In the genomic region with DNA sequence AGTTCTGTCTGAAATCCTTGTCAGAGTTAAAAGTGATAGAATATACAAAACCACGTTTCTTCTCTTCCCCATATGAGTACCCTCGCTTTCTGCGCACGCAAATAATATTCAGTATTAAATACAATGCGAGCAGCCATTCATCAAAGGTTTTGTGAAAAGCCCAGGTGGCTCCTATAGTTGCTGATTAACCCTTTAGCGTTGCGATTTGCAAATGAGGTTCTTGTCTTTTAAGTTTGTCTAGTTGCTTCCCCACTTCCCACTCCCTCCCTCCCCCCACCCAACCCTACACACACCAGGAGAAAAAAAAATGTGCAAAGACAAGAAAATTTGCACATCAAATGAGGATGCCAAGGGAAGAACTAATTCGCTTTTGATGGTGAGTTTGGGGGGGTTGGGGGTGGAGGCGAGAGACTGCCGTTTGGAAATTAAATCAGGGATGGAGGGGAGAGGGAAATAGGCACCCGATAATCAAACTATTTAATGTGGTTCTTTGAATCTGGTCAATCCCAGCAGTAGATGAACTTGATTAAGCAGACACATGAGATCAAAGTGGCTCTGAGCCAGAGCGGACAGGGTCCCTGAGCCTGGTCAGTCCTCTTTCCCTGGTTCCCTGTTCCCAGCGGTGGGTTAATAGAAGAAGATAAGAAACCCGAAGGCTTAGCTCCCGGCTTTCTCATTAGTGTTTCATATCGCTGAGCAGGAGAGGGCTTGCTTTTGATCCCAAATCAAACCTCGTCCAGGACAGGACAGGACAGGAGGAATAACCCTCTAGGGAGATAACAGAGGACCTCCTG, we compare ENCODE assay signal across 11 mouse cellular contexts. TPM values are rescaled to one million over a fixed set of nuclear protein-coding genes. Genes with fewer than 3 reads are reported as not detected.
DNase-seq lines count a peak whose midpoint lies in the region; ATAC-seq and TF ChIP-seq lines count a peak whose summit lies in the region.
"Had no signal": no experiment of that assay in that cellular context is flagged by ENCODE, and none has a peak within 500 bp of the region (broad histone marks: within the 10 kb centered on the region; RNA-seq: fewer than 3 reads in every experiment).

No protein-coding gene starts in this region.

- no peak overlapping the region for H3K9ac ChIP-seq in heart, embryonic 14.5 days (ENCODE audit: low read length)
- no peak overlapping the region for H3K9ac ChIP-seq in heart, adult 2 months (ENCODE audit: low read depth, low read length)
- H3K9ac ChIP-seq in embryonic facial prominence, embryonic 11.5 days (replicated peaks; ENCODE audit: low read length): no peak overlapping the region
- H3K9ac ChIP-seq in intestine, embryonic 14.5 days (ENCODE audit: low read length): no peak overlapping the region
- H3K9ac ChIP-seq in midbrain, embryonic 14.5 days (replicated peaks; ENCODE audit: low read length): peak overlapping the region; percentile 43; the same call in 1 of the 2 replicates

- no peaks in the 10 kb centered on the region for H3K9me3 ChIP-seq in heart, embryonic 14.5 days (ENCODE audit: control insufficient read depth, low read length)
- no peaks in the 10 kb centered on the region for H3K9me3 ChIP-seq in embryonic facial prominence, embryonic 11.5 days (replicated peaks; ENCODE audit: control insufficient read depth, low read length)
- no peaks in the 10 kb centered on the region for H3K9me3 ChIP-seq in intestine, embryonic 14.5 days (ENCODE audit: control insufficient read depth, low read length)
- no peaks in the 10 kb centered on the region for H3K9me3 ChIP-seq in midbrain, embryonic 14.5 days (ENCODE audit: control insufficient read depth, low read length)

- H3K4me3 ChIP-seq in heart, embryonic 14.5 days (ENCODE audit: control insufficient read depth in 1 of 2, insufficient read depth in 1 of 2, low read depth in 1 of 2, low read length in 2 of 2): peak overlapping the region in 1 of 2 experiments; percentile 39; a peak in 2 of 4 replicates
- H3K4me3 ChIP-seq in heart, adult 2 months: no peak overlapping the region
- peak overlapping the region; percentile 33 for H3K4me3 ChIP-seq in embryonic facial prominence, embryonic 11.5 days (ENCODE audit: low read depth, low read length)
- peak overlapping the region; percentile 37; the same call in 1 of the 2 replicates for H3K4me3 ChIP-seq in intestine, embryonic 14.5 days (ENCODE audit: low read depth, low read length)
- peak overlapping the region; percentile 36 for H3K4me3 ChIP-seq in midbrain, embryonic 14.5 days (replicated peaks; ENCODE audit: low read depth, low read length)
- H3K4me3 ChIP-seq in thymus, adult 2 months (ENCODE audit: control insufficient read depth, insufficient read depth, low read length): no peak overlapping the region

- H3K27ac ChIP-seq in heart, embryonic 14.5 days (replicated peaks in 1 of 2; ENCODE audit: control insufficient read depth in 1 of 2, insufficient read depth in 1 of 2, low read depth in 2 of 2, low read length in 2 of 2): no peak overlapping the region
- no peak overlapping the region for H3K27ac ChIP-seq in heart, adult 2 months
- no peak overlapping the region for H3K27ac ChIP-seq in embryonic facial prominence, embryonic 11.5 days (replicated peaks; ENCODE audit: low read depth, low read length)
- H3K27ac ChIP-seq in intestine, embryonic 14.5 days (ENCODE audit: low read depth): no peak overlapping the region
- H3K27ac ChIP-seq in midbrain, embryonic 14.5 days (replicated peaks; ENCODE audit: low read depth, low read length): no peak overlapping the region
- H3K27ac ChIP-seq in thymus, adult 2 months (ENCODE audit: control insufficient read depth, insufficient read depth, low read length): no peak overlapping the region
- H3K27ac ChIP-seq: macrophage had no signal

- no peaks in the 10 kb centered on the region for H3K36me3 ChIP-seq in heart, embryonic 14.5 days (ENCODE audit: control insufficient read depth, insufficient read depth, low read length)
- no peaks in the 10 kb centered on the region for H3K36me3 ChIP-seq in heart, adult 2 months (ENCODE audit: control insufficient read depth, insufficient read depth, low read length)
- H3K36me3 ChIP-seq in embryonic facial prominence, embryonic 11.5 days (replicated peaks; ENCODE audit: control insufficient read depth, insufficient read depth, low read depth, low read length): no peaks in the 10 kb centered on the region
- no peaks in the 10 kb centered on the region for H3K36me3 ChIP-seq in intestine, embryonic 14.5 days (ENCODE audit: control insufficient read depth, insufficient read depth, low read length)
- no peaks in the 10 kb centered on the region for H3K36me3 ChIP-seq in midbrain, embryonic 14.5 days (ENCODE audit: control insufficient read depth, insufficient read depth, low read length)
- no peaks in the 10 kb centered on the region for H3K36me3 ChIP-seq in thymus, adult 2 months (ENCODE audit: control insufficient read depth, insufficient read depth, low read length)

- H3K79me2 ChIP-seq in heart, adult 2 months (replicated peaks; ENCODE audit: control insufficient read depth, insufficient read depth, low read length): no peaks in the 10 kb centered on the region

- DNase-seq in heart, adult 2 months: no peak
- DNase-seq in embryonic facial prominence, embryonic 11.5 days (ENCODE audit: low spot score): peak; percentile 19
- no peak for DNase-seq in intestine, embryonic 14.5 days (ENCODE audit: low spot score)
- DNase-seq in midbrain, embryonic 14.5 days: peak; percentile 75
- DNase-seq in thymus, adult 2 months: no peak
- DNase-seq in thymus, postnatal 10 days (ENCODE audit: low spot score in 2 of 2): no peak
- DNase-seq: cerebellum, postnatal 25 days had no signal

- no peak for ATAC-seq in heart, embryonic 14.5 days (ENCODE audit: insufficient number of reproducible peaks, insufficient read depth, low FRiP score, low read depth)
- no peak for ATAC-seq in embryonic facial prominence, embryonic 11.5 days (replicated peaks; ENCODE audit: insufficient number of reproducible peaks, low FRiP score, low TSS enrichment, low read depth)
- ATAC-seq in intestine, embryonic 14.5 days (replicated peaks; ENCODE audit: low FRiP score, low TSS enrichment, low read depth): no peak
- ATAC-seq in midbrain, embryonic 14.5 days (ENCODE audit: low FRiP score, low TSS enrichment): peak; percentile 46; the same call in 1 of the 2 replicates
- no peak for ATAC-seq in megakaryocyte-erythroid progenitor cell, adult 5-6 weeks (replicated peaks; ENCODE audit: low FRiP score, low TSS enrichment, poor library complexity, severe bottlenecking)

- TF ChIP-seq EP300 in heart, adult 2 months (IDR thresholded peaks at IDR 0.05; ENCODE audit: insufficient read depth, low read depth, low read length): no peak

- WGBS in heart, embryonic 14.5 days: 1% methylated on average over 17 of the region's 17 CpGs
- WGBS in heart, adult 2 months: 4% methylated on average over 17 of the region's 17 CpGs
- under 1% methylated on average over 17 of the region's 17 CpGs for WGBS in embryonic facial prominence, embryonic 11.5 days
- WGBS in intestine, embryonic 14.5 days: 2% methylated on average over 17 of the region's 17 CpGs
- under 1% methylated on average over 17 of the region's 17 CpGs for WGBS in midbrain, embryonic 14.5 days
- WGBS in thymus, adult 2 months: 29% methylated on average over 17 of the region's 17 CpGs

- intact Hi-C loops in heart, adult 2 months (cut with DNase I): loop anchor here (5.0 kb wide), 1 partner anchor 123 kb away; no protein-coding TSS in a partner anchor

- H3K4me2 ChIP-seq in heart, embryonic 14.5 days (ENCODE audit: low read length): peak overlapping the region; percentile 79
- peak overlapping the region; percentile 60 for H3K4me2 ChIP-seq in embryonic facial prominence, embryonic 11.5 days (ENCODE audit: low read depth, low read length)
- H3K4me2 ChIP-seq in intestine, embryonic 14.5 days (ENCODE audit: low read length): peak overlapping the region; percentile 56
- H3K4me2 ChIP-seq in midbrain, embryonic 14.5 days (ENCODE audit: low read length): peak overlapping the region; percentile 69

- H3K4me1 ChIP-seq in heart, embryonic 14.5 days (ENCODE audit: control insufficient read depth in 2 of 2, insufficient read depth in 2 of 2, low read length in 2 of 2): peaks cover 7 to 19% of the 10 kb centered on the region in 2 experiments; a peak in 3 of 4 replicates
- peaks cover 1% of the 10 kb centered on the region; the same call in 1 of the 2 replicates for H3K4me1 ChIP-seq in heart, adult 2 months (ENCODE audit: control insufficient read depth, insufficient read depth, low read length)
- H3K4me1 ChIP-seq in embryonic facial prominence, embryonic 11.5 days (ENCODE audit: control insufficient read depth, insufficient read depth, low read length): no peaks in the 10 kb centered on the region; the same call in 1 of the 2 replicates
- peaks cover 17% of the 10 kb centered on the region for H3K4me1 ChIP-seq in intestine, embryonic 14.5 days (replicated peaks; ENCODE audit: control insufficient read depth, insufficient read depth, low read length)
- H3K4me1 ChIP-seq in midbrain, embryonic 14.5 days (ENCODE audit: control insufficient read depth, insufficient read depth, low read length): peaks cover 13% of the 10 kb centered on the region
- H3K4me1 ChIP-seq in thymus, adult 2 months (replicated peaks; ENCODE audit: control insufficient read depth, insufficient read depth, low read length): no peaks in the 10 kb centered on the region

- TF ChIP-seq POLR2A in heart, adult 2 months (IDR thresholded peaks at IDR 0.05; ENCODE audit: insufficient read depth, low read depth, low read length): no peak
- no peak for TF ChIP-seq POLR2A in thymus, adult 2 months (IDR thresholded peaks at IDR 0.05; ENCODE audit: control insufficient read depth, extremely low read depth, insufficient read depth, low read length, poor library complexity)

- H3K27me3 ChIP-seq in heart, embryonic 14.5 days (ENCODE audit: control insufficient read depth, insufficient read depth, low read length): peaks cover 51% of the 10 kb centered on the region
- H3K27me3 ChIP-seq in heart, adult 2 months (ENCODE audit: control insufficient read depth, insufficient read depth, low read length): peaks cover 7% of the 10 kb centered on the region
- peaks cover 17% of the 10 kb centered on the region for H3K27me3 ChIP-seq in embryonic facial prominence, embryonic 11.5 days (ENCODE audit: control insufficient read depth, insufficient read depth, low read length)
- H3K27me3 ChIP-seq in intestine, embryonic 14.5 days (replicated peaks; ENCODE audit: control insufficient read depth, insufficient read depth, low read length): peaks cover 71% of the 10 kb centered on the region
- H3K27me3 ChIP-seq in midbrain, embryonic 14.5 days (ENCODE audit: control insufficient read depth, insufficient read depth, low read length): peaks cover 35% of the 10 kb centered on the region; the same call in 1 of the 2 replicates
- H3K27me3 ChIP-seq in thymus, adult 2 months (ENCODE audit: control insufficient read depth, insufficient read depth, low read length): peaks cover 9% of the 10 kb centered on the region

- TF ChIP-seq CTCF in heart, adult 2 months (IDR thresholded peaks at IDR 0.05): no peak
- no peak for TF ChIP-seq CTCF in thymus, adult 2 months (IDR thresholded peaks at IDR 0.05; ENCODE audit: borderline replicate concordance, control insufficient read depth, extremely low read depth, insufficient read depth, low read length, poor library complexity)

RNA-seq across cellular contexts. Expression of a gene that starts 0.6 kb away (rescaled TPM):
- 0.08 and 0.28 TPM in 2 replicates for polyA plus RNA-seq in heart, embryonic 14.5 days (2014; fragmentation: Nextera tagmentation; extraction: Ambion mirVana)
- total RNA-seq in heart, adult 2 months (2021): not detected
- not detected in 2 replicates for polyA plus RNA-seq in heart, adult 2 months (2012; rRNA removed)
- 20.1 and 24.5 TPM in 2 replicates for polyA plus RNA-seq in embryonic facial prominence, embryonic 11.5 days (2014; fragmentation: Nextera tagmentation; extraction: Ambion mirVana)
- 0.42 and 0.61 TPM in 2 replicates for polyA plus RNA-seq in intestine, embryonic 14.5 days (2014; fragmentation: Nextera tagmentation; extraction: Ambion mirVana)
- 2.8 and 3.6 TPM in 2 replicates for polyA plus RNA-seq in midbrain, embryonic 14.5 days (2014; fragmentation: Nextera tagmentation; extraction: Ambion mirVana)
- 0.31 and 0.32 TPM in 2 replicates for polyA plus RNA-seq in thymus, adult 2 months (2012; rRNA removed)
- total RNA-seq in megakaryocyte-erythroid progenitor cell, adult 5-6 weeks (2014; fragmentation: Nextera tagmentation): not detected in 2 replicates
- total RNA-seq in megakaryocyte-erythroid progenitor cell, adult 5-6 weeks (2017): not detected in 2 replicates
- total RNA-seq: heart, postnatal 10 days had no signal
- polyA plus RNA-seq: macrophage had no signal

Comparison
In these comparisons a context has a peak if more than half of its experiments do, and no peak if none do; other contexts are left out.
1. H3K4me3 ChIP-seq: peak in embryonic facial prominence, embryonic 11.5 days (single experiment), intestine, embryonic 14.5 days (single experiment) and midbrain, embryonic 14.5 days (single experiment); none in heart, adult 2 months (single experiment) and thymus, adult 2 months (single experiment).
2. DNase-seq: peak in embryonic facial prominence, embryonic 11.5 days (single experiment) and midbrain, embryonic 14.5 days (single experiment); none in heart, adult 2 months (0 of 2), intestine, embryonic 14.5 days (single experiment), thymus, adult 2 months (single experiment) and thymus, postnatal 10 days (0 of 2).
3. Peak in every context shown above with its lines, with median percentiles within 50 percentile points of each other: H3K4me2 ChIP-seq.